Mouse (Mus musculus): ENCODE data around the gene Olfr873. TPM values are rescaled to one million over a fixed set of nuclear protein-coding genes. Genes with fewer than 3 reads are reported as not detected.

Gene Olfr873
- polyA plus RNA-seq (2012), result not detected in 2 replicates

DNA sequence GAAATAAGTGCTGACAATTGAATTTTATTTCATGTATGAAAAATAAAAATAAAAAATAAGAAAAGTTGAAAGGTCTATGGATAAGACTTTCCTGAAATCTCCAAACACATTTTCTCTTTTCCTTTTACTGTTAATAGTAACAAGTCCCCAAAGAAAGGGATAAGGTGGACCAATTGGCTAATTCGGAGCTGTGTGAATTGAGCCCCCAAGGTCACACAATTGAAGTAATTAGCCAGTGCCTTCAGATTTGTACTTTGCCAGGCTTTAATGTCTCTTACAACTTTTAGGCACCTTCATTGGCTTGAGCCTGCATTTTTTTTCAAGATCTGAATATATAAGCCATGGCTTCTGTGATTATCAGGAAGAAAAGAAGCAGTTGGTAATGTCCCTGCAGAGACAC lies at the start of gene Olfr873:
Gene Olfr873, plus strand, starts transcription at position 301 of the 400 bp plus-strand sequence.
- TF ChIP-seq GATA1 (IDR thresholded peaks at IDR 0.05; ENCODE audit: low read length), result no peak

DNA sequence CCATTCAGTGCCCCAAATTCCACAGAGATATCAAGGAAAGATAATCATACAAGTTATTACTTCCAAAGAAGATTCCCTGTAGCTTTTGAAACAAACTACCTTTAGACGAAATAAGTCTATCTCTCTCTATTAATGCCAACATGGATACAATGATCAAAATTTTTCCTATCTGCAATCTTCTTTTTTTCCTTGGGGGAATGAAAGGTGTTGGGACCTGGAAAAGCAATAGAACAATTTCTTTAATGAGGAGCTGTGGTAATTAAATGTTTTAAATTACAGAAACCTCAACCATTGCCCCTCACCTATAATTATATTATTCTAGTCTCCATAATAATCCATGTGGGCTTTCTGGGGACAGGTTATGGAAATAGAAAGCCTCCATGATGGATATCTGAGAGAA lies 16.3 kb upstream of the Olfr873 start, which contains the start of gene Olfr39:
Gene Olfr39, plus strand, starts transcription at position 301 of the 400 bp plus-strand sequence.
- TF ChIP-seq GATA1 (IDR thresholded peaks at IDR 0.05; ENCODE audit: low read length), result no peak

DNA sequence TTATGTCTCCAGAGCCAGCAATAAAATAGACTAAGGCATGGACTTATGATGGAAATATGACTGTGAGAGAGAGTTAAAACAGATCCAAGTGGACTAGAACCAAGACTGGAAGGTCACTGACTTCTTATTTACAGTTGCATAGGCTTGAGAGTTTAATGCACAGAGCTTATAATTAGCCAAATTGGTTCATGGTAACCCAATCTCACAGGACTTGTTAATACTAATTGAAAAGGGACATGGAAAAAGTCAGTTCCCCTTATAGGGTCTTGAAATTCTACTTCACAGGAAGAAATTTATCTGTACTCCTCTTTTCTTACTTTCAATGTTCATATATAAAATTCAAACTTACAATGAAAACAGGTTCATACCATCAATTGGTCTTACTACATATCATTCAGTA lies 37.7 kb downstream of the Olfr873 start, which contains the start of gene Olfr18:
Gene Olfr18, minus strand, starts transcription at position 101 of the 400 bp plus-strand sequence.
- TF ChIP-seq GATA1 (IDR thresholded peaks at IDR 0.05; ENCODE audit: low read length), result no peak

DNA sequence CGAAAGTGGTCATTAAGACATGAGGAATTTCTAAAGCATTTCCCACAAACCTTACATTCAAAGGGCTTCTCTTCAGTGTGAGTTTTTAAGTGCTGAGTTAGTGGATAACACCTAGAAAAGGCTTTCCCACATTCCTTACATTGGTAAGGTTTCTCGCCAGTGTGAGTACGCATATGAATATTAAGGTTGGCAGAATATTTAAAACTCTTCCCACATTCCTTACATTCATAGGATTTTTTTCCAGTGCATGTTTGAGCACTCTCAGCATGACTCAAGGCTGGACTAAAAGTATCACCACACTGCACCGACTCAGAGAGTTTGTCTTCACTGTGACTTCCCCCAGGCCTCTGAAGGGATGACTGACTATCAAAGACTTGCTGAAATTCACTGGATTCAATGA lies 50.2 kb downstream of the Olfr873 start:
- TF ChIP-seq GATA1 (IDR thresholded peaks at IDR 0.05; ENCODE audit: low read length), result no peak

Other genes with a start within 250 kb of the Olfr873 start
- not detected in 2 replicates for gene Olfr867, start 241.0 kb upstream of the Olfr873 start, polyA plus RNA-seq (2012)
- not detected in 2 replicates for gene Olfr868, start 199.9 kb upstream of the Olfr873 start, polyA plus RNA-seq (2012)
- not detected in 2 replicates for gene Olfr869, start 169.5 kb upstream of the Olfr873 start, polyA plus RNA-seq (2012)
- not detected in 2 replicates for gene Olfr870, start 124.5 kb upstream of the Olfr873 start, polyA plus RNA-seq (2012)
- not detected in 2 replicates for gene Olfr871, start 86.3 kb upstream of the Olfr873 start, polyA plus RNA-seq (2012)
- gene Olfr872, start 61.4 kb upstream of the Olfr873 start, polyA plus RNA-seq (2012), result not detected in 2 replicates
- gene Olfr39, start 16.2 kb upstream of the Olfr873 start, polyA plus RNA-seq (2012), result not detected in 2 replicates
- not detected in 2 replicates for gene Olfr18, start 37.6 kb downstream of the Olfr873 start, polyA plus RNA-seq (2012)
- gene Zfp560, start 86.6 kb downstream of the Olfr873 start, polyA plus RNA-seq (2012), result 1.3 and 2.6 TPM in 2 replicates
- 0.11 and 0.18 TPM in 2 replicates for gene Zfp26, start 161.6 kb downstream of the Olfr873 start, polyA plus RNA-seq (2012)
- 4.6 and 8.4 TPM in 2 replicates for gene Zfp426, start 194.2 kb downstream of the Olfr873 start, polyA plus RNA-seq (2012)
- gene Zfp266, start 222.9 kb downstream of the Olfr873 start, polyA plus RNA-seq (2012), result 0.79 and 0.90 TPM in 2 replicates

Data from G1E-ER4 (cell line).